Mouse (Mus musculus): ENCODE measurements around the gene Irak2.

DNA sequence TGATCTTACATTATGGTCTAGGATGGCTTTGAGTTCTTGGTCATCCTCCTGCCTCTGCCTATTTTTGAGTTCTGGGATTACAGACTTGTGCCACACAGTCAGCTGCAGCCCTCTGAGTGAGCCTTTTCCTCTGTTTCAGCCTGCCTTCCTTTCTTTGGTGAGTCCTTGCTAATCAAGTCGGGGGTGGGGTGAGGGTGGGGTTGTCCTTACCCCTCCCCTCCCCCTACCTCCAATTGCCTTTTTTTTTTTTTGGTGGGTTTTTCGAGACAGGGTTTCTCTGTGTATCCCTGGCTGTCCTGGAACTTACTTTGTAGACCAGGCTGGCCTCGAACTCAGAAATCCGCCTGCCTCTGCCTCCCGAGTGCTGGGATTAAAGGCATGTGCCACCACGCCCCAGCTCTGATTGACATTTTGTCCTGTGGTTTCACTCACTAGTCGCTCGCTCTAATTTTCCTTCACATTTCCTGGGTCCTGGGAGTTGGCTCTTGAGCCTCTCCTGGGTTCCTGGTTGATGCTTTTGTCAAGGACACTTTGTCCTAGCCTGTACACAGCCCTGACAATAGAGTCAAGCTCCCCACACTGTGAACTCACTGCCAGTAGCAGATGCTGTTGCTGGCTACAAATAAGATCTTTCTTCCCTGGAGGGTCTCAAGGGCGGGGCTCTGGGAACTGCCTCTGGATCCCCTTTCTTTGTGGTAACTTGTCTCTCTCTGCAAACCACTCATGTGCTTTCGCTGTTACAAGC lies 45.0 kb downstream of the Irak2 start:
- TF ChIP-seq CTCF (IDR thresholded peaks at IDR 0.05) = no peak
- TF ChIP-seq EP300 (IDR thresholded peaks at IDR 0.05) = no peak

All from lung, postnatal 0 days (tissue).